Mouse (Mus musculus): Measurements from ENCODE around the gene Morc4. TPM values are rescaled to one million over a fixed set of nuclear protein-coding genes. Genes with fewer than 3 reads are reported as not detected.

Gene Morc4
- polyA plus RNA-seq, 1 experiment from 2014 or later: 10.1 TPM

GRCm38 (mm10) chrX:139781563-139781962 lies 89.9 kb downstream of the Morc4 start:
- Histone ChIP-seq H3K9ac (ENCODE audit: low read length) (no peak overlapping the region), H3K27me3 (ENCODE audit: control insufficient read depth, insufficient read depth, low read length) (peaks cover 10% of the 10 kb centered on the region; the same call in 1 of the 2 replicates), H3K27ac (replicated peaks; ENCODE audit: low read depth, low read length) (no peak overlapping the region), H3K4me3 (ENCODE audit: low read depth, low read length) (no peak overlapping the region), H3K4me1 (ENCODE audit: control insufficient read depth, insufficient read depth, low read length) (no peaks in the 10 kb centered on the region), H3K36me3 (ENCODE audit: control insufficient read depth, insufficient read depth, low read length) (no peaks in the 10 kb centered on the region), H3K9me3 (ENCODE audit: control insufficient read depth, low read length) (no peaks in the 10 kb centered on the region), H3K4me2 (ENCODE audit: low read depth, severe bottlenecking) (no peak overlapping the region)
- DNase-seq (ENCODE audit: low spot score): no peak
- WGBS: 69% methylated on average over 3 of the region's 4 CpGs
- no peak for ATAC-seq (ENCODE audit: insufficient number of reproducible peaks, low FRiP score, low TSS enrichment, low read depth)

- Histone ChIP-seq H3K27me3 (ENCODE audit: control insufficient read depth, insufficient read depth, low read length) (peaks cover 10% of the 10 kb centered on the region; the same call in 1 of the 2 replicates), H3K9ac (ENCODE audit: low read length) (no peak overlapping the region), H3K4me3 (ENCODE audit: low read depth, low read length) (no peak overlapping the region), H3K4me2 (ENCODE audit: low read depth, severe bottlenecking) (no peak overlapping the region), H3K9me3 (ENCODE audit: control insufficient read depth, low read length) (no peaks in the 10 kb centered on the region), H3K27ac (replicated peaks; ENCODE audit: low read depth, low read length) (no peak overlapping the region), H3K36me3 (ENCODE audit: control insufficient read depth, insufficient read depth, low read length) (no peaks in the 10 kb centered on the region), H3K4me1 (ENCODE audit: control insufficient read depth, insufficient read depth, low read length) (no peaks in the 10 kb centered on the region)
- WGBS: 50% methylated on average over 3 of the region's 3 CpGs
- DNase-seq (ENCODE audit: low spot score) (no peak), ATAC-seq (ENCODE audit: insufficient number of reproducible peaks, low FRiP score, low TSS enrichment, low read depth) (no peak)
These were observed 90.5 kb downstream of the Morc4 start for GRCm38 (mm10) chrX:139780988-139781387.

GRCm38 (mm10) chrX:139779401-139779800 lies 92.1 kb downstream of the Morc4 start:
- Histone ChIP-seq H3K36me3 (ENCODE audit: control insufficient read depth, insufficient read depth, low read length) (no peaks in the 10 kb centered on the region), H3K27ac (replicated peaks; ENCODE audit: low read depth, low read length) (no peak overlapping the region), H3K9me3 (ENCODE audit: control insufficient read depth, low read length) (no peaks in the 10 kb centered on the region), H3K4me2 (ENCODE audit: low read depth, severe bottlenecking) (no peak overlapping the region), H3K4me3 (ENCODE audit: low read depth, low read length) (no peak overlapping the region), H3K4me1 (ENCODE audit: control insufficient read depth, insufficient read depth, low read length) (no peaks in the 10 kb centered on the region), H3K27me3 (ENCODE audit: control insufficient read depth, insufficient read depth, low read length) (peaks cover 7% of the 10 kb centered on the region; the same call in 1 of the 2 replicates), H3K9ac (ENCODE audit: low read length) (no peak overlapping the region)
- ATAC-seq (ENCODE audit: insufficient number of reproducible peaks, low FRiP score, low TSS enrichment, low read depth) (no peak), DNase-seq (ENCODE audit: low spot score) (no peak)
- WGBS: 79% methylated on average over 5 of the region's 5 CpGs

- WGBS: 94% methylated on average over 1 of the region's 1 CpGs
- Histone ChIP-seq H3K27ac (replicated peaks; ENCODE audit: low read depth, low read length) (no peak overlapping the region), H3K4me2 (ENCODE audit: low read depth, severe bottlenecking) (no peak overlapping the region), H3K27me3 (ENCODE audit: control insufficient read depth, insufficient read depth, low read length) (peaks cover 7% of the 10 kb centered on the region; the same call in 1 of the 2 replicates), H3K4me3 (ENCODE audit: low read depth, low read length) (no peak overlapping the region), H3K36me3 (ENCODE audit: control insufficient read depth, insufficient read depth, low read length) (no peaks in the 10 kb centered on the region), H3K4me1 (ENCODE audit: control insufficient read depth, insufficient read depth, low read length) (no peaks in the 10 kb centered on the region), H3K9me3 (ENCODE audit: control insufficient read depth, low read length) (no peaks in the 10 kb centered on the region), H3K9ac (ENCODE audit: low read length) (no peak overlapping the region)
- DNase-seq (ENCODE audit: low spot score) (no peak), ATAC-seq (ENCODE audit: insufficient number of reproducible peaks, low FRiP score, low TSS enrichment, low read depth) (no peak)
These were observed 92.6 kb downstream of the Morc4 start for GRCm38 (mm10) chrX:139778886-139779285.

- Histone ChIP-seq H3K4me2 (ENCODE audit: low read depth, severe bottlenecking) (no peak overlapping the region), H3K4me3 (ENCODE audit: low read depth, low read length) (no peak overlapping the region), H3K36me3 (ENCODE audit: control insufficient read depth, insufficient read depth, low read length) (no peaks in the 10 kb centered on the region), H3K27me3 (ENCODE audit: control insufficient read depth, insufficient read depth, low read length) (peaks cover 7% of the 10 kb centered on the region; the same call in 1 of the 2 replicates), H3K9ac (ENCODE audit: low read length) (no peak overlapping the region), H3K27ac (replicated peaks; ENCODE audit: low read depth, low read length) (no peak overlapping the region), H3K4me1 (ENCODE audit: control insufficient read depth, insufficient read depth, low read length) (no peaks in the 10 kb centered on the region), H3K9me3 (ENCODE audit: control insufficient read depth, low read length) (no peaks in the 10 kb centered on the region)
- no peak for DNase-seq (ENCODE audit: low spot score)
- ATAC-seq (ENCODE audit: insufficient number of reproducible peaks, low FRiP score, low TSS enrichment, low read depth): no peak
- WGBS: 36% methylated on average over 4 of the region's 4 CpGs
These were observed 94.1 kb downstream of the Morc4 start for GRCm38 (mm10) chrX:139777357-139777756.

GRCm38 (mm10) chrX:139775084-139775612 lies 96.3 kb downstream of the Morc4 start:
- no peak for ATAC-seq (ENCODE audit: insufficient number of reproducible peaks, low FRiP score, low TSS enrichment, low read depth)
- no peak overlapping the region for H3K27ac ChIP-seq (replicated peaks; ENCODE audit: low read depth, low read length)
- no peak for DNase-seq (ENCODE audit: low spot score)
- no peaks in the 10 kb centered on the region for H3K9me3 ChIP-seq (ENCODE audit: control insufficient read depth, low read length)
- 69% methylated on average over 7 of the region's 7 CpGs for WGBS
- H3K4me2 ChIP-seq (ENCODE audit: low read depth, severe bottlenecking): no peak overlapping the region
- H3K4me1 ChIP-seq (ENCODE audit: control insufficient read depth, insufficient read depth, low read length): no peaks in the 10 kb centered on the region
- H3K9ac ChIP-seq (ENCODE audit: low read length): no peak overlapping the region
- no peak overlapping the region for H3K4me3 ChIP-seq (ENCODE audit: low read depth, low read length)
- no peaks in the 10 kb centered on the region for H3K36me3 ChIP-seq (ENCODE audit: control insufficient read depth, insufficient read depth, low read length)
- peaks cover 2% of the 10 kb centered on the region; the same call in 1 of the 2 replicates for H3K27me3 ChIP-seq (ENCODE audit: control insufficient read depth, insufficient read depth, low read length)

GRCm38 (mm10) chrX:139774309-139775083 lies 97.0 kb downstream of the Morc4 start:
- no peak for ATAC-seq (ENCODE audit: insufficient number of reproducible peaks, low FRiP score, low TSS enrichment, low read depth)
- no peaks in the 10 kb centered on the region for H3K4me1 ChIP-seq (ENCODE audit: control insufficient read depth, insufficient read depth, low read length)
- DNase-seq (ENCODE audit: low spot score): peak; percentile 69
- H3K9ac ChIP-seq (ENCODE audit: low read length): no peak overlapping the region
- no peaks in the 10 kb centered on the region for H3K36me3 ChIP-seq (ENCODE audit: control insufficient read depth, insufficient read depth, low read length)
- no peak overlapping the region for H3K27ac ChIP-seq (replicated peaks; ENCODE audit: low read depth, low read length)
- H3K27me3 ChIP-seq (ENCODE audit: control insufficient read depth, insufficient read depth, low read length): peaks cover 2% of the 10 kb centered on the region; the same call in 1 of the 2 replicates
- no peak overlapping the region for H3K4me3 ChIP-seq (ENCODE audit: low read depth, low read length)
- no peaks in the 10 kb centered on the region for H3K9me3 ChIP-seq (ENCODE audit: control insufficient read depth, low read length)
- 31% methylated on average over 18 of the region's 18 CpGs for WGBS
- no peak overlapping the region for H3K4me2 ChIP-seq (ENCODE audit: low read depth, severe bottlenecking)

Measured in limb, embryonic 11.5 days (tissue).